In the genomic region with DNA sequence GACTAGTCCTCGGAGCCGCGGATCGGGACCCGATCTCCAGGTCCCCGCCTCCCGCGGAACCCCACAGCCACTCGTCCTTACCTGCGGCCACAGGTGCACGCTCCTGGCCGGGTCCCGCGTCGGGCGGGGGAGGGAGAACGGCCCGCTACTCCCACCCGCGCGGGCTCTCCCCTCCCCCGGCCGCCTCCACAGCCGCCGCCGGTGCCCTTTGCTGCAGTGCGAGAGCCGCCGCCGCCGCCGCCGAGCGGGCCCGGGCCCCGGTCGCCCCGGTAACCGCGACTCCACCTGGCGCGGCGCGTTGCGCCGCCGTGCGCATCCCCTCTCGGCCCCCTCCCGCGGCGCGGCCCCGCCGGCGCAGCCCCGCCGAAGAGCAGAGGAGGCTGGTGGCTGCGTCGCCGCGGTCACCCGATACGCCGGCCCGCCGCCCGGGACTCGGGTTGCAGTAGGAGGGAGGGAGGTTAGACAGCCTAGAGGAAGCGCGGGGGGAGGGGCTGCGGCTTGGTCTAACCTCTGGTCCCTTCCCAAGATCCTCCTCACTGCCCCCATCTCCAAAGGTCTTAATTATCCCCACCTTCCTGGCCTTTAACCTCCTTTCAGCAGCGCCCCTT, we compare ENCODE assay signal across 8 mouse cellular contexts. TPM values are rescaled to one million over a fixed set of nuclear protein-coding genes. Genes with fewer than 3 reads are reported as not detected.
DNase-seq lines count a peak whose midpoint lies in the region; ATAC-seq and TF ChIP-seq lines count a peak whose summit lies in the region.

No protein-coding gene starts in this region.

- H3K9ac ChIP-seq in heart, embryonic 14.5 days (ENCODE audit: low read length): peak overlapping the region; percentile 66
- peak overlapping the region; percentile 68 for H3K9ac ChIP-seq in midbrain, embryonic 14.5 days (replicated peaks; ENCODE audit: low read length)

- no peak for ATAC-seq in heart, embryonic 14.5 days (ENCODE audit: insufficient number of reproducible peaks, insufficient read depth, low FRiP score, low read depth)
- ATAC-seq in midbrain, embryonic 14.5 days (ENCODE audit: low FRiP score, low TSS enrichment): peak; percentile 47; the same call in 1 of the 2 replicates
- ATAC-seq in megakaryocyte progenitor cell, adult 5-6 weeks (replicated peaks; ENCODE audit: poor library complexity): no peak

- under 1% methylated on average over 61 of the region's 73 CpGs for WGBS in lung, adult 2 months
- WGBS in heart, embryonic 14.5 days: under 1% methylated on average over 38 of the region's 73 CpGs
- under 1% methylated on average over 66 of the region's 73 CpGs for WGBS in midbrain, embryonic 14.5 days

- no peak overlapping the region for H3K27ac ChIP-seq in heart, embryonic 14.5 days (replicated peaks in 1 of 2; ENCODE audit: control insufficient read depth in 1 of 2, insufficient read depth in 1 of 2, low read depth in 2 of 2, low read length in 2 of 2)
- H3K27ac ChIP-seq in midbrain, embryonic 14.5 days (replicated peaks; ENCODE audit: low read depth, low read length): no peak overlapping the region

- no peak for DNase-seq in lung, adult 2 months
- no peak for DNase-seq in lung, postnatal 14 days
- DNase-seq in cerebellum, postnatal 25 days: peak; percentile 79 to 87
- DNase-seq in kidney, postnatal 25 days: peak; percentile 80 to 86
- peak; percentile 74 for DNase-seq in midbrain, embryonic 14.5 days
- no peak for DNase-seq in left cerebral cortex, postnatal 36 days (ENCODE audit: low spot score in 2 of 2)

- no peak for TF ChIP-seq CTCF in lung, adult 2 months (IDR thresholded peaks at IDR 0.05; ENCODE audit: insufficient read depth, low read length)

- intact Hi-C loops in left cerebral cortex, postnatal 36 days (cut with DNase I): no loop called here

- H3K4me1 ChIP-seq in lung, adult 2 months (ENCODE audit: control insufficient read depth, insufficient read depth, low read length): peaks cover 3% of the 10 kb centered on the region; the same call in 1 of the 2 replicates
- peaks cover 4 to 11% of the 10 kb centered on the region in 2 experiments; a peak in 3 of 4 replicates for H3K4me1 ChIP-seq in heart, embryonic 14.5 days (ENCODE audit: control insufficient read depth in 2 of 2, insufficient read depth in 2 of 2, low read length in 2 of 2)
- H3K4me1 ChIP-seq in midbrain, embryonic 14.5 days (ENCODE audit: control insufficient read depth, insufficient read depth, low read length): peaks cover 21% of the 10 kb centered on the region

- H3K4me2 ChIP-seq in heart, embryonic 14.5 days (ENCODE audit: low read length): peak overlapping the region; percentile 99
- H3K4me2 ChIP-seq in midbrain, embryonic 14.5 days (ENCODE audit: low read length): peak overlapping the region; percentile 91

- peaks cover 100% of the 10 kb centered on the region for H3K27me3 ChIP-seq in heart, embryonic 14.5 days (ENCODE audit: control insufficient read depth, insufficient read depth, low read length)
- H3K27me3 ChIP-seq in midbrain, embryonic 14.5 days (ENCODE audit: control insufficient read depth, insufficient read depth, low read length): peaks cover 25% of the 10 kb centered on the region

- TF ChIP-seq POLR2A in lung, adult 2 months (IDR thresholded peaks at IDR 0.05; ENCODE audit: borderline replicate concordance, extremely low read depth, low read depth, low read length): no peak

- H3K36me3 ChIP-seq in heart, embryonic 14.5 days (ENCODE audit: control insufficient read depth, insufficient read depth, low read length): no peaks in the 10 kb centered on the region
- peaks cover 31% of the 10 kb centered on the region for H3K36me3 ChIP-seq in midbrain, embryonic 14.5 days (ENCODE audit: control insufficient read depth, insufficient read depth, low read length)

- no peaks in the 10 kb centered on the region for H3K9me3 ChIP-seq in heart, embryonic 14.5 days (ENCODE audit: control insufficient read depth, low read length)
- H3K9me3 ChIP-seq in midbrain, embryonic 14.5 days (ENCODE audit: control insufficient read depth, low read length): no peaks in the 10 kb centered on the region

- peak overlapping the region; percentile 26 for H3K4me3 ChIP-seq in lung, adult 2 months (replicated peaks; ENCODE audit: extremely low read depth, low read depth, low read length)
- H3K4me3 ChIP-seq in heart, embryonic 14.5 days (ENCODE audit: control insufficient read depth in 1 of 2, insufficient read depth in 1 of 2, low read depth in 1 of 2, low read length in 2 of 2): peak overlapping the region; percentile 50 to 65
- H3K4me3 ChIP-seq in midbrain, embryonic 14.5 days (replicated peaks; ENCODE audit: low read depth, low read length): peak overlapping the region; percentile 44

RNA-seq across cellular contexts. Expression of a gene that starts 29.1 kb away (rescaled TPM):
- polyA plus RNA-seq in lung, adult 2 months (2012; rRNA removed): 6.4 and 7.0 TPM in 2 replicates
- 0.22 TPM in 1 of 2 replicates, not detected in the other for polyA plus RNA-seq in heart, embryonic 14.5 days (2014; fragmentation: Nextera tagmentation; extraction: Ambion mirVana)
- polyA plus RNA-seq in midbrain, embryonic 14.5 days (2014; fragmentation: Nextera tagmentation; extraction: Ambion mirVana): 9.6 and 15.1 TPM in 2 replicates
- total RNA-seq in megakaryocyte progenitor cell, adult 5-6 weeks (2015): 0.02 TPM in 1 of 2 replicates, not detected in the other
- total RNA-seq in megakaryocyte progenitor cell, adult 5-6 weeks (2017): not detected in 2 replicates
- total RNA-seq in left cerebral cortex, postnatal 36 days (2021): 100 to 1,000 TPM; 326 to 349 TPM

RNA-seq across cellular contexts. Expression of a gene that starts 46.8 kb away (rescaled TPM):
- 0.08 TPM in 1 of 2 replicates, not detected in the other for polyA plus RNA-seq in lung, adult 2 months (2012; rRNA removed)
- 0.19 TPM in 1 of 2 replicates, not detected in the other for polyA plus RNA-seq in heart, embryonic 14.5 days (2014; fragmentation: Nextera tagmentation; extraction: Ambion mirVana)
- polyA plus RNA-seq in midbrain, embryonic 14.5 days (2014; fragmentation: Nextera tagmentation; extraction: Ambion mirVana): 0.51 TPM in 1 of 2 replicates, not detected in the other
- not detected in 2 replicates for total RNA-seq in megakaryocyte progenitor cell, adult 5-6 weeks (2015)
- total RNA-seq in megakaryocyte progenitor cell, adult 5-6 weeks (2017): not detected in 2 replicates
- total RNA-seq in left cerebral cortex, postnatal 36 days (2021): under 1 TPM; 0.22 to 0.48 TPM

Comparison
In these comparisons a context has a peak if more than half of its experiments do, and no peak if none do; other contexts are left out.
1. DNase-seq: peak in cerebellum, postnatal 25 days (2 of 2), kidney, postnatal 25 days (2 of 2) and midbrain, embryonic 14.5 days (single experiment); none in lung, adult 2 months (single experiment), lung, postnatal 14 days (single experiment) and left cerebral cortex, postnatal 36 days (0 of 2).
2. Peak in every context shown above with its lines, with median percentiles within 50 percentile points of each other: H3K4me3 ChIP-seq.